Mouse (Mus musculus): Measurements from ENCODE around the gene Tspan17.

- TF ChIP-seq CTCF (IDR thresholded peaks at IDR 0.05; ENCODE audit: borderline replicate concordance, insufficient read depth, low read length) (no peak), POLR2A (IDR thresholded peaks at IDR 0.05; ENCODE audit: low read depth, low read length) (no peak)
These were observed 8.6 kb upstream of the Tspan17 start for GRCm38 (mm10) chr13:54780592-54780991.

Measured in embryonic fibroblast, embryonic 13.5 days (primary cell).